Mouse (Mus musculus) kidney, adult 2 months (tissue): ENCODE results near the gene Pbxip1.

Source experiments
- CTCF ChIP-seq: fragments of 200-500 bp; conservative IDR thresholded peaks from 2 replicates; pipeline ENCODE4 v1.5.1; 2011; ENCODE audit warnings: low read depth, mild to moderate bottlenecking, control low read depth, low read length, moderate library complexity, mixed read lengths; ENCODE audit not compliant: insufficient read depth, insufficient read length
- POLR2A ChIP-seq: fragments of 200-500 bp; IDR thresholded peaks from one replicate; pipeline ENCODE4 v1.6.1; 2011; ENCODE audit warnings: low read depth, low read length, control low read depth

DNA sequence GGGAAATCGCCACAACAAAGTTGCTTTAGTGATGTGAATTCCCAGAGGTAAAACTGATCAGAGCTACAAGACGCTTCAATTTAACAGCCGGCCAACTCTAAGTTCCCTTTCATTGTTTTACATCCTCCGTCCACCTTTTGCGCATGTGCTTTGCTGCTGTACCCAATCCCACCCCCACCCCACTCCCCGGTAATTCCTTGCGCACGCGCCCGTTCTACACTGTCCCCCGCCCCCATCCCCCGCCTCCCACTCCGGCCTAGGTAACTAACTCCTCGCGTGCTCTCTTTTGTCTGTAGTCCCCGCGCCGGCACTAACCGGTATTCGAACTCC, 18.7 kb upstream of the Pbxip1 start:
- TF ChIP-seq CTCF: no peak
- TF ChIP-seq POLR2A: no peak
